Mouse (Mus musculus) lung, adult 2 months (tissue): Measurements from ENCODE around the gene Cnih3.

Experiments used
- CTCF ChIP-seq: fragments of 200-500 bp; IDR thresholded peaks from 2 replicates; pipeline ENCODE4 v1.5.1; 2011; ENCODE audit warnings: mild to moderate bottlenecking, low read length, control low read depth; ENCODE audit not compliant: insufficient read depth
- POLR2A ChIP-seq: fragments of 200-500 bp; IDR thresholded peaks from 2 replicates; pipeline ENCODE4 v1.6.1; 2011; ENCODE audit warnings: low read depth, mild to moderate bottlenecking, control low read depth, low read length, borderline replicate concordance; ENCODE audit errors: extremely low read depth

DNA sequence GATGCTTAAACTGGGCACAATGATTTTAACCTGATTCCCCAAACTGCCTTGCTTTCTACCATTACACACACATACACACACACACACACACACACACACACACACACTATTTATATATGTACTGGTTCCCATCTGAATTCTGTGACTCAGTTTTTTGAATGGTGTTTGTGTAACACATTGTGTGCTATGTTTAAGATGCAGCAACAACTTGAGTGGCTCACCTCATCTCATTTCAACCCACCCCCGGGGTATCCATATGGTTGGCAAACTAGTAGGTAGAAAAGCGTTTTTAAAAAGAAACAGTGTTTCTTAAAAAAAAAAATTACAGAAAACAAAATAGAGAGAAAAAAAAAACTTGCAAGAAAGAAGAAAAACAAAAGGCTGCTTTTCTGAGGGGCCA lies 107.9 kb downstream of the Cnih3 start:
- TF ChIP-seq CTCF (no peak), POLR2A (no peak)
